Mouse (Mus musculus) frontal cortex, adult (tissue): Measurements from ENCODE around the gene Chdh.

Experiments
- ATAC-seq: cut with Nextera tagmentation; 2 replicates; pipeline ENCODE4 v1.9.2; 2017; ENCODE audit warnings: mild to moderate bottlenecking, moderate library complexity, mixed read lengths; ENCODE audit not compliant: low TSS enrichment

Gene Chdh

GRCm38 (mm10) chr14:30054922-30055321, 46.1 kb downstream of the Chdh start:
- ATAC-seq, result no peak

GRCm38 (mm10) chr14:30056031-30056766, 47.4 kb downstream of the Chdh start:
- ATAC-seq, result peak; percentile 13; the same call in 1 of the 2 replicates

GRCm38 (mm10) chr14:30064864-30065263, 56.0 kb downstream of the Chdh start:
- no peak for ATAC-seq

DNA sequence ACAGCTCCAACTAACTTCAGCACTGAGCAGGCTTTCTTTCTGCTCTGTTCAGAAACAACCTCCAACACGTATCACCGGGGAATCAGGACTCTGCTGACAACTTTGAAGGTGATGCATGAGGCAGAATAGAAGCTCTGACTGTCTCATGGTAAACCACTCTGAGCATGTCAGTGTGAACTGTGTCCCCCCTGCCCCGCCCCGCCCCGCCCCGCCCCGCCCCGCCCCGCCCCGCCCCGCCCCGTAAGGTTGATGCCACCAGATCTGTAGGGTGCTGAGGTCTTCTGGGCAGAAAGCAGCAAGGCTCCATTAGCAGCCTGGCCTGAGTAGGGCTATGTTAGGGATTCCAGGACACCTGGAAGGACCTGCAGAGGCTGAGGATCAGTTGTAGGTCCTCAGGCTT, 57.9 kb downstream of the Chdh start:
- ATAC-seq, result no peak

- no peak for ATAC-seq
These were observed 59.7 kb downstream of the Chdh start for GRCm38 (mm10) chr14:30068566-30068965.

GRCm38 (mm10) chr14:30075268-30075887, 66.6 kb downstream of the Chdh start:
- ATAC-seq, result no peak

DNA sequence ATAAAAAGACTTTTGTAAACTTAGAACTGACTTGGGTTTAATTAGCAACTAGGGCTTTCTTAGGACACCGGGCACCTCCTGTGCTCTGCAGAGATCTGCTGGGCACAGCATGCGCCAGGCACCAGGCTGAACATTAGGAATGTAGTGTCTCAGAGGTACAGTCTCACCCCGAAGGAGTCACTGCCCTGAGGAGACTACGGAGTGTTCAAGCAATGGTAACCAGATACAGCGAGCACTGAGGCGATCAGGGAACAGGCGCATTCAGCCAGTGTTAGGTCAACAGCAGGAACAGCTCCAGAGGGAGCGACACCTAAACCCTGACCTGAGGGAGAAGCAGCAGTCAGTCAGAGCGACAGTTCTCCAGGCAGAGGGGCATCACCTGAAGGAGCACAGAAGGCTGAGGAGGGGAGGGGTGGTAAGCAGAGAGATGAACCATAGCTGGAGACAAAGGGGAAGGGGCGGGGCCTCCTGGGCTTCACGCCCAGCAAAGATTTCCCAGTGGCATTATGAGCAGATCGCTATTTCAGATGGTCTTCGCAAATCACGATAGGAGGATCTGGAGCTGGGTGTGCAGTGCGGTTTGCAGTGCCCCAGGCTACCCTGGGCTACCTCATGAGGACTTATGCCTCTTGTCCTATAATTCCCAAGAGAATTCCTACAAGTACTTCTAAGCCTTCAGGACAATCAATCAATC, 69.4 kb downstream of the Chdh start:
- ATAC-seq, result no peak

- no peak for ATAC-seq
These were observed 70.9 kb downstream of the Chdh start for GRCm38 (mm10) chr14:30079729-30080128.
